Mouse (Mus musculus): ENCODE measurements around the gene Hint2.

Hint2 gene

DNA sequence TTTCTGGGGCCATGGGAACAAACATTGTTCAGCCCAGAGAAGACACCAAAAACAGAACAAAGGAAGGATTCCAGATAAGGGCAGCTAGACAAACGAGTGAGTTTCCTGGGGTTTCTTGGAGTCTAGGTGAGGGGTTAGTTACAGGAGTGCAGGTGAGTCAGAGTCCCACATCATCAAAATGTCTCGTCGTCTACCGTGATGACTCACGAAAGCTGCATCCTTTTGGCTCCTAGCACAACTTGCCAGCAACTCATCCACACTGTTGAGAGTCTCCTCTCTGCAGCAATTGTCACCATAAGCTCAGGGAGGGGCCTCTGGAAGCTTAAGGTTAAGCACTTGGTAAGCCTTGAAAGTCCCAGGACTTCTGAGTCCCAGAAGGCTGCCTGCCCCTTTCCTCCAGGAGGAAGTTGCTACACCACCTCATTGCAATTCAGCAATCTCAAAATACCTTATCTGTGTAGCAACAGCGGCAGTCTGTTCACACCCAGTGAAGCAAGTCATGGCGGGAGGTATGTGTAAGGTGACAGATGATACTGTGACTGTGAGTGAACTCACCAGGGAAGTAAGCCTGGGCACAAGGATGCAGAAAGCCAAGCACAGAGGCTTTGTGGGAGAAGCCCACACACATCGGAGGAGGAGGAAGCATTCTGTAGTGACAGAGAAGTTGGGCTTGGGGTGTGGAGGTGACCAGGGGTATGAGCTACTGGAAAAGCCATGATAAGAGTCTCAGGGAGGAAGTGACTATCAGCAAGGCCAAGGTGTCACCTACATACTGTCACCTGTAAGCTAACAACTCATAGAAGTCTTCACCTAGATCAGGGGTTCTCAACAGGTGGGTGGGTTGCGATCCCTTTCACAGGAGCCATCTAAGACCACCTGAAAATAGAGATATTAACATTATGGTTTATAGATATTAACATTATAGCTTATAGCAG lies 51.2 kb downstream of the Hint2 start:
- TF ChIP-seq NANOG (IDR thresholded peaks at IDR 0.05; ENCODE audit: borderline replicate concordance, low read length) = no peak
- TF ChIP-seq CTCF (conservative IDR thresholded peaks at IDR 0.05; ENCODE audit: low read length) = no peak
- TF ChIP-seq POU5F1 (IDR thresholded peaks at IDR 0.05; ENCODE audit: borderline replicate concordance, low read length) = no peak
- Histone ChIP-seq H3K4me1 (replicated peaks; ENCODE audit: low read depth, low read length) (no peaks in the 10 kb centered on the region), H3K27me3 (ENCODE audit: insufficient read depth, low read length) (no peaks in the 10 kb centered on the region), H3K4me3 (replicated peaks; ENCODE audit: low read length) (no peak overlapping the region), H3K9me3 (ENCODE audit: low read length) (no peaks in the 10 kb centered on the region), H3K36me3 (ENCODE audit: insufficient read depth, low read length) (no peaks in the 10 kb centered on the region)

Measured in E14TG2a.4 (cell line).